Mouse (Mus musculus): Measurements from ENCODE around the gene Cd81.
A peak's percentile ranks its signal among the peaks of the same experiment; 100 is the strongest.

GRCm38 (mm10) chr7:143086366-143086765 lies 33.8 kb downstream of the Cd81 start:
- TF ChIP-seq CTCF (IDR thresholded peaks at IDR 0.05; ENCODE audit: borderline replicate concordance, insufficient read depth, low read length) (peak; percentile 29; the same call in 1 of the 2 replicates), POLR2A (IDR thresholded peaks at IDR 0.05; ENCODE audit: low read depth, low read length) (no peak)

Measured in embryonic fibroblast, embryonic 13.5 days (primary cell).